Mouse (Mus musculus): ENCODE results near the gene Ankrd37. TPM values are rescaled to one million over a fixed set of nuclear protein-coding genes. Genes with fewer than 3 reads are reported as not detected.

Gene Ankrd37
- total and polyA plus RNA-seq, 2 experiments from 2014 or later: 9.9 to 14.1 TPM

GRCm38 (mm10) chr8:45975837-45976468 is 29.6 kb downstream of the Ankrd37 start:
- no peak for TF ChIP-seq CTCF (IDR thresholded peaks at IDR 0.05; ENCODE audit: low read depth)
- H3K27me3 ChIP-seq (ENCODE audit: insufficient read depth, low read length): no peaks in the 10 kb centered on the region
- 0 out of 2 replicates have a peak, but pooled peaks cover under 1% of the 10 kb centered on the region for H3K9me3 ChIP-seq (ENCODE audit: low read length)
- peak overlapping the region; percentile 46 for H3K9ac ChIP-seq (replicated peaks; ENCODE audit: low read length)
- ATAC-seq: no peak
- H3K36me3 ChIP-seq (ENCODE audit: insufficient read depth, low read length): peaks cover 3% of the 10 kb centered on the region; the same call in 1 of the 2 replicates
- no peak overlapping the region for H3K27ac ChIP-seq
- H3K4me1 ChIP-seq (ENCODE audit: insufficient read depth, low read length): peaks cover 7% of the 10 kb centered on the region
- H3K4me3 ChIP-seq (ENCODE audit: low read length): peak overlapping the region; percentile 57
- 72% methylated on average over 11 of the region's 11 CpGs for WGBS
- H3K4me2 ChIP-seq (ENCODE audit: low read depth, low read length): peak overlapping the region; percentile 75
- DNase-seq (ENCODE audit: low spot score): no peak

- H3K36me3 ChIP-seq (ENCODE audit: insufficient read depth, low read length): no peaks in the 10 kb centered on the region
- H3K4me3 ChIP-seq (ENCODE audit: low read length): peak within 1 kb of the TSS; percentile 57
- H3K9ac ChIP-seq (replicated peaks; ENCODE audit: low read length): peak within 1 kb of the TSS; percentile 46
- H3K4me2 ChIP-seq (ENCODE audit: low read depth, low read length): peak within 1 kb of the TSS; percentile 75
- peaks cover 7% of the 10 kb centered on the region for H3K4me1 ChIP-seq (ENCODE audit: insufficient read depth, low read length)
- peak within 1 kb of the TSS; percentile 42 for H3K27ac ChIP-seq
- WGBS: under 1% methylated on average over 57 of the region's 57 CpGs
- 0 out of 2 replicates have a peak, but pooled peaks cover 3% of the 10 kb centered on the region for H3K9me3 ChIP-seq (ENCODE audit: low read length)
- peak; percentile 65 for TF ChIP-seq CTCF (IDR thresholded peaks at IDR 0.05; ENCODE audit: low read depth)
- no peaks in the 10 kb centered on the region for H3K27me3 ChIP-seq (ENCODE audit: insufficient read depth, low read length)
- ATAC-seq (peak; percentile 99), DNase-seq (ENCODE audit: low spot score) (peak; percentile 99)
Measured at GRCm38 (mm10) chr8:45975126-45975836, 30.2 kb downstream of the Ankrd37 start, which contains the start of the genes 1700029J07Rik and Ufsp2. Gene 1700029J07Rik, minus strand, starts transcription at chr8:45975252. Gene Ufsp2, plus strand, starts transcription at chr8:45975528.

- Histone ChIP-seq H3K4me3 (ENCODE audit: low read length) (no peak overlapping the region), H3K36me3 (ENCODE audit: insufficient read depth, low read length) (no peaks in the 10 kb centered on the region), H3K27me3 (ENCODE audit: insufficient read depth, low read length) (no peaks in the 10 kb centered on the region), H3K9me3 (ENCODE audit: low read length) (0 out of 2 replicates have a peak, but pooled peaks cover 3% of the 10 kb centered on the region), H3K4me1 (ENCODE audit: insufficient read depth, low read length) (peaks cover 7% of the 10 kb centered on the region), H3K9ac (replicated peaks; ENCODE audit: low read length) (no peak overlapping the region), H3K27ac (no peak overlapping the region), H3K4me2 (ENCODE audit: low read depth, low read length) (0 out of 2 replicates have a peak overlapping the region, but pooled peaks have one; percentile 75)
- ATAC-seq (no peak), DNase-seq (ENCODE audit: low spot score) (no peak)
- no peak for TF ChIP-seq CTCF (IDR thresholded peaks at IDR 0.05; ENCODE audit: low read depth)
- 68% methylated on average over 8 of the region's 8 CpGs for WGBS
Measured at GRCm38 (mm10) chr8:45973988-45974505, 31.5 kb downstream of the Ankrd37 start.

- no peak for ATAC-seq
- no peak overlapping the region for H3K4me2 ChIP-seq (ENCODE audit: low read depth, low read length)
- peaks cover 2% of the 10 kb centered on the region for H3K4me1 ChIP-seq (ENCODE audit: insufficient read depth, low read length)
- H3K27me3 ChIP-seq (ENCODE audit: insufficient read depth, low read length): no peaks in the 10 kb centered on the region
- no peak for TF ChIP-seq CTCF (IDR thresholded peaks at IDR 0.05; ENCODE audit: low read depth)
- no peaks in the 10 kb centered on the region for H3K36me3 ChIP-seq (ENCODE audit: insufficient read depth, low read length)
- 0 out of 2 replicates have a peak, but pooled peaks cover 3% of the 10 kb centered on the region for H3K9me3 ChIP-seq (ENCODE audit: low read length)
- no peak overlapping the region for H3K27ac ChIP-seq
- H3K4me3 ChIP-seq (ENCODE audit: low read length): no peak overlapping the region
- WGBS: 94% methylated on average over 12 of the region's 12 CpGs
- no peak overlapping the region for H3K9ac ChIP-seq (replicated peaks; ENCODE audit: low read length)
- DNase-seq (ENCODE audit: low spot score): no peak
Measured at GRCm38 (mm10) chr8:45970894-45971293, 34.6 kb downstream of the Ankrd37 start.

GRCm38 (mm10) chr8:45950622-45951021 is 54.9 kb downstream of the Ankrd37 start:
- ATAC-seq: no peak
- H3K9me3 ChIP-seq (ENCODE audit: low read length): no peaks in the 10 kb centered on the region
- no peak for TF ChIP-seq CTCF (IDR thresholded peaks at IDR 0.05; ENCODE audit: low read depth)
- no peaks in the 10 kb centered on the region for H3K27me3 ChIP-seq (ENCODE audit: insufficient read depth, low read length)
- no peak overlapping the region for H3K4me2 ChIP-seq (ENCODE audit: low read depth, low read length)
- DNase-seq (ENCODE audit: low spot score): no peak
- no peak overlapping the region for H3K27ac ChIP-seq
- no peak overlapping the region for H3K9ac ChIP-seq (replicated peaks; ENCODE audit: low read length)
- H3K36me3 ChIP-seq (ENCODE audit: insufficient read depth, low read length): no peaks in the 10 kb centered on the region
- WGBS: 50% methylated on average over 2 of the region's 2 CpGs
- no peaks in the 10 kb centered on the region for H3K4me1 ChIP-seq (ENCODE audit: insufficient read depth, low read length)
- no peak overlapping the region for H3K4me3 ChIP-seq (ENCODE audit: low read length)

Other genes starting within 250 kb of the Ankrd37 start
- gene Pdlim3, start 120.2 kb downstream of the Ankrd37 start, total RNA-seq (2014; rRNA removed): 23.6 and 28.8 TPM in 2 replicates
- gene Pdlim3, start 120.2 kb downstream of the Ankrd37 start, polyA plus RNA-seq (2015; fragmentation: Nextera tagmentation; extraction: Ambion mirVana): 20.8 and 22.3 TPM in 2 replicates
- gene Ccdc110, start 71.1 kb downstream of the Ankrd37 start, total RNA-seq (2014; rRNA removed): not detected in 2 replicates
- gene Ccdc110, start 71.1 kb downstream of the Ankrd37 start, polyA plus RNA-seq (2015; fragmentation: Nextera tagmentation; extraction: Ambion mirVana): 0.19 and 0.21 TPM in 2 replicates
- 0.79 and 4.3 TPM in 2 replicates for gene 1700029J07Rik, start 30.5 kb downstream of the Ankrd37 start, total RNA-seq (2014; rRNA removed)
- gene 1700029J07Rik, start 30.5 kb downstream of the Ankrd37 start, polyA plus RNA-seq (2015; fragmentation: Nextera tagmentation; extraction: Ambion mirVana): 5.2 and 5.4 TPM in 2 replicates
- 31.2 and 33.0 TPM in 2 replicates for gene Ufsp2, start 30.2 kb downstream of the Ankrd37 start, total RNA-seq (2014; rRNA removed)
- gene Ufsp2, start 30.2 kb downstream of the Ankrd37 start, polyA plus RNA-seq (2015; fragmentation: Nextera tagmentation; extraction: Ambion mirVana): 60.7 and 66.1 TPM in 2 replicates
- 0.10 TPM in 1 of 2 replicates, not detected in the other for gene Lrp2bp, start 6.4 kb downstream of the Ankrd37 start, total RNA-seq (2014; rRNA removed)
- gene Lrp2bp, start 6.4 kb downstream of the Ankrd37 start, polyA plus RNA-seq (2015; fragmentation: Nextera tagmentation; extraction: Ambion mirVana): 0.23 and 0.33 TPM in 2 replicates
- gene Cfap97, start 146.1 kb upstream of the Ankrd37 start, total RNA-seq (2014; rRNA removed): 15.1 and 15.2 TPM in 2 replicates
- gene Cfap97, start 146.1 kb upstream of the Ankrd37 start, polyA plus RNA-seq (2015; fragmentation: Nextera tagmentation; extraction: Ambion mirVana): 26.8 and 28.0 TPM in 2 replicates
- gene Snx25, start 146.5 kb upstream of the Ankrd37 start, total RNA-seq (2014; rRNA removed): 36.9 and 38.7 TPM in 2 replicates
- 8.4 and 10.4 TPM in 2 replicates for gene Snx25, start 146.5 kb upstream of the Ankrd37 start, polyA plus RNA-seq (2015; fragmentation: Nextera tagmentation; extraction: Ambion mirVana)
- 1,071 and 1,180 TPM in 2 replicates for gene Slc25a4, start 205.6 kb upstream of the Ankrd37 start, total RNA-seq (2014; rRNA removed)
- 1,213 and 1,215 TPM in 2 replicates for gene Slc25a4, start 205.6 kb upstream of the Ankrd37 start, polyA plus RNA-seq (2015; fragmentation: Nextera tagmentation; extraction: Ambion mirVana)

All from hindbrain, postnatal 0 days (tissue).